Mouse (Mus musculus) thymus, adult 2 months (tissue): ENCODE results near the gene Mcm2.

Experiments
- CTCF ChIP-seq: fragments of 200-500 bp; IDR thresholded peaks from 2 replicates; pipeline ENCODE4 v1.5.1; 2012; ENCODE audit warnings: mild to moderate bottlenecking, control low read depth, low read length, moderate library complexity, borderline replicate concordance; ENCODE audit not compliant: control insufficient read depth, poor library complexity, insufficient read depth; ENCODE audit errors: extremely low read depth
- POLR2A ChIP-seq: fragments of 200-500 bp; IDR thresholded peaks from 2 replicates; pipeline ENCODE4 v1.6.1; 2012; ENCODE audit warnings: mild to moderate bottlenecking, low read length, control low read depth, moderate library complexity; ENCODE audit not compliant: control insufficient read depth, poor library complexity, insufficient read depth; ENCODE audit errors: extremely low read depth

DNA sequence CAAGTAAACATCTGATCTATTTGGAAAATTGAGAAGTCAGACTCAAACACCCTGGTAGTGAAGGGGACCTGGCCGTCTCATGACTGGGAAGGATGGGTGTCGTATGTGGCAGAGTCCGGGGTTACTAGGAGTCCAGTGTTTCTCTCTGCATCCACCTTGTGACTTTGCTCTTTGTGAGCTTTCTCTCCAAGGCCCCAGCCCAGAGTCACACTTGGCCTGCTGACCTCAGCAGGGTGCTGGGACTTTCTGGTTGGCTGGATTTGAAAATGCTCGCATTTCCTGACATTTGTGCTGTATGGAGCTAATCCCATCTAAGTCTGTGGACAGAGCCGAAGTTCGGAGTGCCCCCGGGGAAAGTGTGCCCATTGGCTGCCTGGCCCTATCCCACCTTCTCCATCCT is 6.5 kb upstream of the Mcm2 start:
- TF ChIP-seq CTCF, result no peak
- TF ChIP-seq POLR2A, result no peak
